Mouse (Mus musculus): Measurements from ENCODE around the gene Ppt2. TPM values are rescaled to one million over a fixed set of nuclear protein-coding genes. Genes with fewer than 3 reads are reported as not detected.

Gene Ppt2
- polyA plus RNA-seq, 1 experiment from 2014 or later = 10.7 TPM

- WGBS (ENCODE audit: insufficient replicate concordance) = under 1% methylated on average over 66 of the region's 66 CpGs
- Histone ChIP-seq H3K27me3 (no peaks in the 10 kb centered on the region), H3K9me3 (replicated peaks) (no peaks in the 10 kb centered on the region), H3K4me2 (peak within 1 kb of the TSS; percentile 95), H3K9ac (peak within 1 kb of the TSS; percentile 86), H3K4me3 (replicated peaks) (peak within 1 kb of the TSS; percentile 92), H3K4me1 (replicated peaks) (peaks cover 56% of the 10 kb centered on the region), H3K27ac (replicated peaks) (peak within 1 kb of the TSS; percentile 66), H3K36me3 (replicated peaks) (peaks cover 35% of the 10 kb centered on the region)
- ATAC-seq (ENCODE audit: insufficient read depth) = peak; percentile 95
These were observed 18.8 kb upstream of the Ppt2 start, which contains the start of gene Atf6b for GRCm38 (mm10) chr17:34646906-34647787. TSS of gene Atf6b (plus strand) at chr17:34647146.

- WGBS (ENCODE audit: insufficient replicate concordance) = 54% methylated on average over 30 of the region's 30 CpGs
- H3K4me2 ChIP-seq = peak overlapping the region; percentile 95
- H3K27ac ChIP-seq (replicated peaks) = no peak overlapping the region
- peaks cover 56% of the 10 kb centered on the region for H3K4me1 ChIP-seq (replicated peaks)
- H3K9me3 ChIP-seq (replicated peaks) = no peaks in the 10 kb centered on the region
- ATAC-seq (ENCODE audit: insufficient read depth) = no peak
- H3K27me3 ChIP-seq = no peaks in the 10 kb centered on the region
- H3K36me3 ChIP-seq (replicated peaks) = peaks cover 25% of the 10 kb centered on the region
- no peak overlapping the region for H3K9ac ChIP-seq
- peak overlapping the region; percentile 92; the same call in 1 of the 2 replicates for H3K4me3 ChIP-seq (replicated peaks)
These were observed 17.7 kb upstream of the Ppt2 start for GRCm38 (mm10) chr17:34645831-34646511.

GRCm38 (mm10) chr17:34645256-34645829 lies 17.0 kb upstream of the Ppt2 start:
- H3K9me3 ChIP-seq (replicated peaks) = no peaks in the 10 kb centered on the region
- peaks cover 19% of the 10 kb centered on the region for H3K36me3 ChIP-seq (replicated peaks)
- WGBS (ENCODE audit: insufficient replicate concordance) = 51% methylated on average over 10 of the region's 10 CpGs
- peak overlapping the region; percentile 62 for H3K9ac ChIP-seq
- H3K27ac ChIP-seq (replicated peaks) = peak overlapping the region; percentile 77; the same call in 1 of the 2 replicates
- peak overlapping the region; percentile 95 for H3K4me2 ChIP-seq
- 0 out of 2 replicates have a peak, but pooled peaks cover 3% of the 10 kb centered on the region for H3K27me3 ChIP-seq
- peaks cover 56% of the 10 kb centered on the region for H3K4me1 ChIP-seq (replicated peaks)
- no peak for ATAC-seq (ENCODE audit: insufficient read depth)
- H3K4me3 ChIP-seq (replicated peaks) = peak overlapping the region; percentile 61

- peak; percentile 25 for ATAC-seq (ENCODE audit: insufficient read depth)
- Histone ChIP-seq H3K4me3 (replicated peaks) (peak within 1 kb of the TSS; percentile 61), H3K9me3 (replicated peaks) (no peaks in the 10 kb centered on the region), H3K4me2 (peak within 1 kb of the TSS; percentile 95), H3K36me3 (replicated peaks) (peaks cover 12% of the 10 kb centered on the region; the same call in 1 of the 2 replicates), H3K27ac (replicated peaks) (peak within 1 kb of the TSS; percentile 77), H3K27me3 (peaks cover 5% of the 10 kb centered on the region; the same call in 1 of the 2 replicates), H3K4me1 (replicated peaks) (peaks cover 56% of the 10 kb centered on the region), H3K9ac (peak within 1 kb of the TSS; percentile 62)
- 1% methylated on average over 16 of the region's 16 CpGs for WGBS (ENCODE audit: insufficient replicate concordance)
These were observed 16.3 kb upstream of the Ppt2 start, which contains the start of gene Fkbpl for GRCm38 (mm10) chr17:34644608-34645007. TSS of gene Fkbpl (plus strand) at chr17:34644764.

GRCm38 (mm10) chr17:34643944-34644343 lies 15.6 kb upstream of the Ppt2 start:
- Histone ChIP-seq H3K27me3 (peaks cover 5% of the 10 kb centered on the region; the same call in 1 of the 2 replicates), H3K9ac (no peak overlapping the region), H3K36me3 (replicated peaks) (peaks cover 5% of the 10 kb centered on the region; the same call in 1 of the 2 replicates), H3K4me2 (no peak overlapping the region), H3K4me1 (replicated peaks) (peaks cover 49% of the 10 kb centered on the region), H3K27ac (replicated peaks) (no peak overlapping the region), H3K4me3 (replicated peaks) (no peak overlapping the region), H3K9me3 (replicated peaks) (no peaks in the 10 kb centered on the region)
- 70% methylated on average over 10 of the region's 10 CpGs for WGBS (ENCODE audit: insufficient replicate concordance)
- ATAC-seq (ENCODE audit: insufficient read depth) = no peak

- Histone ChIP-seq H3K4me2 (no peak overlapping the region), H3K27ac (replicated peaks) (no peak overlapping the region), H3K4me1 (replicated peaks) (peaks cover 44% of the 10 kb centered on the region), H3K4me3 (replicated peaks) (no peak overlapping the region), H3K9ac (no peak overlapping the region), H3K9me3 (replicated peaks) (no peaks in the 10 kb centered on the region), H3K36me3 (replicated peaks) (no peaks in the 10 kb centered on the region), H3K27me3 (peaks cover 5% of the 10 kb centered on the region; the same call in 1 of the 2 replicates)
- no peak for ATAC-seq (ENCODE audit: insufficient read depth)
- WGBS (ENCODE audit: insufficient replicate concordance) = 69% methylated on average over 4 of the region's 4 CpGs
These were observed 15.1 kb upstream of the Ppt2 start for GRCm38 (mm10) chr17:34643379-34643778.

- Histone ChIP-seq H3K27me3 (peaks cover 5% of the 10 kb centered on the region; the same call in 1 of the 2 replicates), H3K9me3 (replicated peaks) (no peaks in the 10 kb centered on the region), H3K4me3 (replicated peaks) (no peak overlapping the region), H3K9ac (no peak overlapping the region), H3K36me3 (replicated peaks) (no peaks in the 10 kb centered on the region), H3K27ac (replicated peaks) (no peak overlapping the region), H3K4me2 (no peak overlapping the region), H3K4me1 (replicated peaks) (peaks cover 31% of the 10 kb centered on the region)
- ATAC-seq (ENCODE audit: insufficient read depth) = no peak
- 57% methylated on average over 3 of the region's 3 CpGs for WGBS (ENCODE audit: insufficient replicate concordance)
These were observed 13.6 kb upstream of the Ppt2 start for GRCm38 (mm10) chr17:34641945-34642344.

- Histone ChIP-seq H3K9ac (no peak overlapping the region), H3K4me2 (no peak overlapping the region), H3K36me3 (replicated peaks) (no peaks in the 10 kb centered on the region), H3K9me3 (replicated peaks) (no peaks in the 10 kb centered on the region), H3K4me1 (replicated peaks) (peaks cover 23% of the 10 kb centered on the region), H3K27me3 (peaks cover 5% of the 10 kb centered on the region; the same call in 1 of the 2 replicates), H3K27ac (replicated peaks) (no peak overlapping the region), H3K4me3 (replicated peaks) (no peak overlapping the region)
- no peak for ATAC-seq (ENCODE audit: insufficient read depth)
- 24% methylated on average over 11 of the region's 11 CpGs for WGBS (ENCODE audit: insufficient replicate concordance)
These were observed 12.7 kb upstream of the Ppt2 start for GRCm38 (mm10) chr17:34640778-34641601.

- no peaks in the 10 kb centered on the region for H3K9me3 ChIP-seq (replicated peaks)
- 55% methylated on average over 7 of the region's 7 CpGs for WGBS (ENCODE audit: insufficient replicate concordance)
- no peak for ATAC-seq (ENCODE audit: insufficient read depth)
These were observed 11.3 kb upstream of the Ppt2 start for GRCm38 (mm10) chr17:34639461-34640255.

More at GRCm38 (mm10) chr17:34639461-34640255, 11.3 kb upstream of the Ppt2 start:
- Histone ChIP-seq H3K27me3 (peaks cover 5% of the 10 kb centered on the region; the same call in 1 of the 2 replicates), H3K27ac (replicated peaks) (peak overlapping the region; percentile 62; the same call in 1 of the 2 replicates), H3K36me3 (replicated peaks) (no peaks in the 10 kb centered on the region), H3K4me1 (replicated peaks) (peaks cover 10% of the 10 kb centered on the region), H3K4me2 (no peak overlapping the region), H3K4me3 (replicated peaks) (no peak overlapping the region), H3K9ac (no peak overlapping the region)

All from liver, embryonic 15.5 days (tissue).